Mouse (Mus musculus) kidney, postnatal 0 days (tissue): ENCODE results near the gene Ubac2. TPM values are rescaled to one million over a fixed set of nuclear protein-coding genes. Genes with fewer than 3 reads are reported as not detected.

Experiments used
- ATAC-seq: fragments of 200-750 bp; cut with Nextera tagmentation; replicated peaks from 2 replicates; pipeline ENCODE4 v1.8.0; 2017; ENCODE audit warnings: low read depth, moderate number of reproducible peaks, moderate TSS enrichment, moderate library complexity; ENCODE audit not compliant: low FRiP score
- DNase-seq: peaks from one replicate; pipeline ENCODE4 v3.0.0-alpha.2; 2016; ENCODE audit warnings: low spot score
- H3K27ac ChIP-seq: fragments of 300-500 bp; sonication (generic); 2 replicates; pipeline ENCODE4 v1.5.1; 2014; ENCODE audit warnings: mild to moderate bottlenecking
- H3K27me3 ChIP-seq: fragments of 300-500 bp; sonication (generic); 2 replicates; pipeline ENCODE4 v1.6.1; 2014; ENCODE audit warnings: low read length, mixed read lengths; ENCODE audit not compliant: insufficient read depth
- H3K36me3 ChIP-seq: fragments of 300-500 bp; sonication (generic); 2 replicates; pipeline ENCODE4 v1.6.1; 2014; ENCODE audit warnings: low read length, mixed read lengths; ENCODE audit not compliant: insufficient read depth
- H3K4me1 ChIP-seq: fragments of 300-500 bp; sonication (generic); replicated peaks from 2 replicates; pipeline ENCODE4 v1.6.1; 2014; ENCODE audit warnings: antibody characterized with exemption, low read length, mixed read lengths; ENCODE audit not compliant: insufficient read depth
- H3K4me2 ChIP-seq: fragments of 300-500 bp; sonication (generic); 2 replicates; pipeline ENCODE4 v1.6.1; 2014; ENCODE audit warnings: mild to moderate bottlenecking, low read length, moderate library complexity, mixed read lengths
- H3K4me3 ChIP-seq: fragments of 300-500 bp; sonication (generic); replicated peaks from 2 replicates; pipeline ENCODE4 v1.5.1; 2014; ENCODE audit warnings: low read depth, low read length
- H3K9ac ChIP-seq: fragments of 300-500 bp; sonication (generic); 2 replicates; pipeline ENCODE4 v1.6.1; 2014; ENCODE audit warnings: low read depth, low read length
- H3K9me3 ChIP-seq: fragments of 300-500 bp; sonication (generic); replicated peaks from 2 replicates; pipeline ENCODE4 v1.6.1; 2016; ENCODE audit warnings: low read length, inconsistent platforms, mixed read lengths
- CTCF ChIP-seq: IDR thresholded peaks from 2 replicates; pipeline ENCODE4 v1.5.1; 2016; ENCODE audit warnings: antibody characterized with exemption, low read depth, mild to moderate bottlenecking, moderate library complexity
- WGBS: fragments of 180-500 bp; shearing (Covaris S2); extraction: QIAGEN DNeasy Blood & Tissue Kit; methylation state at CpG from one replicate; pipeline ENCODE4 v1.1.7; 2014; 5-methylcytosine and 5-hydroxymethylcytosine counted together
- polyA plus RNA-seq: library from polyadenylated mRNA; unstranded; fragments of >200 nt; fragmentation: Nextera tagmentation; extraction: Ambion mirVana; gene quantifications from 2 replicates; pipeline ENCODE4 v1.2.1, GENCODE M21; 2015

Ubac2 gene
- polyA plus RNA-seq, 1 experiment from 2014 or later: 70.2 TPM

DNA sequence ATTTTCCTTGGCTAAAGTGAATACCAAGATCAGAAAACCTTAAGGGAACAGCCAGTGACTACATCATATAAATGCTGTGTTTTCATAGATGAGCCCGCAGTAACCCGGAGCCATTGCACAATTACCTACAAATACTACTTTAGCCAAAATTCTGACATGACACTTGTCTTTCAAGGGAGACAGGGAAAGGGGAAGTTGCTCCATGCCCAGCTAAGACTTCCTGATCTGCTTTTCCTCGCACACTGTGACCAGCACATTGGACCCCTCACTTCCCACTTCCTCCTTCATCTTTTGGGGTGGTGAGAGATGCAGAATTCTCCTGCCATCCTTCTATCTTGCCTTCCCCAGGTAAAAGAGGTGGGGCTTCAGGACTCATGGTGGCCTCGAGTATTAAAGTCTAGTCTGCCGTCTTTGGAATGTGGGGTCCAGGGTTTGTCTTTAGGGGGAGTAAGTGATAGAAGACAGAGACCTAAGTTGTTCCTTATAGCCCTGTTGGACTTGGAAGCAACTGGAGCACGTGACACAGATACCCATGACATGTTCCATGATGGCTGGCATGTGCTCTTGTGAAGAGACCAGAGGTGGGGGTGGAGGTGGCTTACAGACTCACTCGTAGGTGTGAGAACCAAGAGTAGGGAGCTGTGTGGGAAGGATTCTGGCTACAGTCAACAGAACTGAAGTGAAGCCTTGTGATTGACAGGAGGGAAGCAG lies 116.6 kb downstream of the Ubac2 start:
- no peak overlapping the region for H3K4me3 ChIP-seq
- no peak overlapping the region for H3K27ac ChIP-seq
- TF ChIP-seq CTCF: no peak
- peaks cover 3% of the 10 kb centered on the region; the same call in 1 of the 2 replicates for H3K4me1 ChIP-seq
- no peak for ATAC-seq
- no peaks in the 10 kb centered on the region for H3K27me3 ChIP-seq
- H3K36me3 ChIP-seq: 0 out of 2 replicates have a peak, but pooled peaks cover 7% of the 10 kb centered on the region
- no peak overlapping the region for H3K4me2 ChIP-seq
- WGBS: 90% methylated on average over 7 of the region's 7 CpGs
- H3K9ac ChIP-seq: no peak overlapping the region
- no peaks in the 10 kb centered on the region for H3K9me3 ChIP-seq
- DNase-seq: no peak

GRCm38 (mm10) chr14:121995557-121995870 lies 117.1 kb downstream of the Ubac2 start:
- WGBS: 88% methylated on average over 1 of the region's 1 CpGs
- ATAC-seq: no peak
- no peak for DNase-seq
- H3K36me3 ChIP-seq: 0 out of 2 replicates have a peak, but pooled peaks cover 7% of the 10 kb centered on the region
- no peak for TF ChIP-seq CTCF
- no peak overlapping the region for H3K4me2 ChIP-seq
- H3K9me3 ChIP-seq: no peaks in the 10 kb centered on the region
- H3K27me3 ChIP-seq: no peaks in the 10 kb centered on the region
- no peak overlapping the region for H3K9ac ChIP-seq
- H3K4me3 ChIP-seq: no peak overlapping the region
- peaks cover 3% of the 10 kb centered on the region; the same call in 1 of the 2 replicates for H3K4me1 ChIP-seq
- H3K27ac ChIP-seq: no peak overlapping the region

GRCm38 (mm10) chr14:121996786-121997185 lies 118.4 kb downstream of the Ubac2 start:
- ATAC-seq (no peak), DNase-seq (peak; percentile 43)
- Histone ChIP-seq H3K4me2 (no peak overlapping the region), H3K9ac (no peak overlapping the region), H3K9me3 (no peaks in the 10 kb centered on the region), H3K4me3 (no peak overlapping the region), H3K27me3 (no peaks in the 10 kb centered on the region), H3K4me1 (peaks cover 3% of the 10 kb centered on the region; the same call in 1 of the 2 replicates), H3K27ac (no peak overlapping the region), H3K36me3 (0 out of 2 replicates have a peak, but pooled peaks cover 7% of the 10 kb centered on the region)
- no peak for TF ChIP-seq CTCF
- WGBS: 79% methylated on average over 8 of the region's 8 CpGs

DNA sequence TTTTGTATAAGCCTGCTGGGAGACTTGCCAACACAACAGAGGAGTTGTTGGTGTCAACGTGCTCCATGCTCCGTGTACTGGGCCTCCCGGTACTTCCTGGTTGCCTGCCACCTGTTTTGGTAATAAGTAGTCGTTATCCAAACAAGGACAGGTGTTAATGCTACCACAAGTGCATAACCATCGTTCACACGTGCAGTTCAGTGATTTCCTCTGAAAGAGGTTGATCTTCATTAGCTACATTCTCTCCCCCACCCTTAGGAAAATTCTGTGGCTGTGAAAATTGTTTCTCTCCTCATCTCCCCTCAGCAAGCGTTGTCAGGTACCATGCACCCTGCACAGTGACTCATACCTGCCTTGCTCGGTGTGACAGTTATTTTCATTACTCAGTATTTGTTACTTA lies 121.0 kb downstream of the Ubac2 start:
- ATAC-seq (no peak), DNase-seq (no peak)
- H3K27me3 ChIP-seq: no peaks in the 10 kb centered on the region
- H3K4me2 ChIP-seq: no peak overlapping the region
- no peaks in the 10 kb centered on the region for H3K4me1 ChIP-seq
- H3K36me3 ChIP-seq: 0 out of 2 replicates have a peak, but pooled peaks cover 3% of the 10 kb centered on the region
- no peaks in the 10 kb centered on the region for H3K9me3 ChIP-seq
- TF ChIP-seq CTCF: no peak
- H3K27ac ChIP-seq: no peak overlapping the region
- WGBS: 62% methylated on average over 8 of the region's 8 CpGs
- H3K9ac ChIP-seq: no peak overlapping the region
- no peak overlapping the region for H3K4me3 ChIP-seq

DNA sequence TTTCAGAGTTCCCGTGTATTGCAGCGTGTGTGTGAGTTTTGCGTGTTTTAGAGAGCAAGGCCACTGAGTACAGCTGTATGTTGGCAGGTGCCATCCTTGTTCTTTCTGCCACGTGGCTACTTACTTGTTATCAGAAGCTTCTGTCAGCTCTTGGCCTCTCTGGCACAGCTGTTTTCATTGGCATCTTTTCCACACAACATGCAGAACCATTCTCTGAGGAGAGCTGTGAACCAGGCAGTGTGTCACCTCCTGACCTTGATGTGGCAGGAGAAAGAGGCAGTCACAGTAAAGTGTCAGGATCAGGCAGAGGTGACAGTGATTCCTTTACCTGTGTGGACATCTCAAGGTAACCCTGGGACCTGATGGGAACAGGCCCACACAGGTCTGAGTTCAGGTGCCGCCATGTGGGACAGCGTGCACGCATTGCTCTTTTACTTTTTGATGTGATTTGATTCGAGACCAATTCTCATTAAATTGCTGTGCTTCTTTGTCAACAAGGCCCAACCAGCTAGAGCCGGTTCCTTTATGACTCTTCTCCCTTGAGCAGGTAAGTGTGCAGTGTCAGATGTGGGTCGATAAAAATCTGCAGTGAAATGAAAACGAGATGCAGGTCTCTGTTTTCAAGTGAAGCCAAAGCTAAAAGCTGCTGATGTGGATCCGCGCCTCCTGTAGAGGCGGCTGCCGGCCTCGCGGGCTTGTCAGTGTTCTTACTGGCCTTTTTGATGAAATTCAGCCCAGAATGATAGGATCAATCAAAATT lies 122.1 kb downstream of the Ubac2 start:
- Histone ChIP-seq H3K27me3 (no peaks in the 10 kb centered on the region), H3K27ac (no peak overlapping the region), H3K9me3 (no peaks in the 10 kb centered on the region), H3K4me3 (no peak overlapping the region), H3K36me3 (0 out of 2 replicates have a peak, but pooled peaks cover 3% of the 10 kb centered on the region), H3K4me1 (no peaks in the 10 kb centered on the region), H3K4me2 (no peak overlapping the region), H3K9ac (no peak overlapping the region)
- DNase-seq: no peak
- no peak for ATAC-seq
- WGBS: 84% methylated on average over 17 of the region's 17 CpGs
- no peak for TF ChIP-seq CTCF

- Histone ChIP-seq H3K4me1 (no peaks in the 10 kb centered on the region), H3K27ac (no peak overlapping the region), H3K4me3 (no peak overlapping the region), H3K27me3 (no peaks in the 10 kb centered on the region), H3K9ac (no peak overlapping the region), H3K4me2 (no peak overlapping the region), H3K9me3 (no peaks in the 10 kb centered on the region), H3K36me3 (0 out of 2 replicates have a peak, but pooled peaks cover 3% of the 10 kb centered on the region)
- ATAC-seq: no peak
- DNase-seq: no peak
- no peak for TF ChIP-seq CTCF
- WGBS: 93% methylated on average over 7 of the region's 7 CpGs
Measured at GRCm38 (mm10) chr14:122002224-122002623, 123.8 kb downstream of the Ubac2 start.
